Mouse (Mus musculus): Measurements from ENCODE around the gene Usp32.

DNA sequence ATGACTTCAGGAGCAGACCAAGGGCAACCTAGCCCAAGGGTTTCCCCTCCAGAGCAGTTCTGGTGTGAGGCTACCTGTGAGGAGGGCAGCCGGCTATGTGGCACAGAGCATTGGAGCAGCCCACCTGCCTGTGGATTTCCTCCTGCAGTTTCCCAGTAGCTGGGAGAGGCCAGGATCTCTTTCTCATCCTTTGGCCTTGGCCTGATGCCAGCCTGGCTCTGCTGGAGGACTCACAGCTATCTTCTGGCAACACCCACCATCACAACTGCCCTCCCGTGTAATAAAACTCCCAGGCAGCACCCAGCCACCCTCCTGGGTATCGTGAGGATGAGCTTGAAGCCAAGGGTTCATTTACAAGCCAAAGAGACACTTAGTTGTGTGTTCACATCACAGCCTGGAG lies 167.9 kb downstream of the Usp32 start:
- TF ChIP-seq CTCF (IDR thresholded peaks at IDR 0.05; ENCODE audit: low read depth), result no peak
- no peak for TF ChIP-seq EP300 (optimal IDR thresholded peaks at IDR 0.05)
